Mouse (Mus musculus): ENCODE measurements around the gene Zmiz1. TPM values are rescaled to one million over a fixed set of nuclear protein-coding genes. Genes with fewer than 3 reads are reported as not detected.

The Zmiz1 gene
- total and polyA plus RNA-seq, 3 experiments, result 0.09 to 0.16 TPM; not detected in 1

GRCm38 (mm10) chr14:25609355-25609754 is 150.4 kb downstream of the Zmiz1 start:
- H3K4me1 ChIP-seq (ENCODE audit: insufficient read depth, low read depth, low read length), result no peaks in the 10 kb centered on the region
- ATAC-seq (ENCODE audit: extremely low read depth, insufficient number of reproducible peaks, low FRiP score, poor library complexity, severe bottlenecking), result no peak

GRCm38 (mm10) chr14:25610396-25611158 is 151.6 kb downstream of the Zmiz1 start:
- Histone ChIP-seq H3K9me3 (replicated peaks) (peaks cover 72% of the 10 kb centered on the region), H3K4me3 (ENCODE audit: low read depth, low read length) (no peak overlapping the region), H3K36me3 (replicated peaks) (no peaks in the 10 kb centered on the region), H3K27me3 (ENCODE audit: insufficient read depth, low read length) (no peaks in the 10 kb centered on the region), H3K4me1 (ENCODE audit: insufficient read depth, low read depth, low read length) (no peaks in the 10 kb centered on the region)
- no peak for TF ChIP-seq TAL1 (conservative IDR thresholded peaks at IDR 0.05; ENCODE audit: low read depth, low read length)
- TF ChIP-seq POLR2AphosphoS5 (IDR thresholded peaks at IDR 0.05; ENCODE audit: insufficient replicate concordance, low read depth, low read length), result no peak
- TF ChIP-seq CTCF (IDR thresholded peaks at IDR 0.05; ENCODE audit: low read depth, low read length), result no peak
- TF ChIP-seq GATA1 (IDR thresholded peaks at IDR 0.05; ENCODE audit: borderline replicate concordance, low read length), result no peak
- TF ChIP-seq GATA2 (IDR thresholded peaks at IDR 0.05; ENCODE audit: borderline replicate concordance, low read depth, low read length), result no peak
- no peak for ATAC-seq (ENCODE audit: extremely low read depth, insufficient number of reproducible peaks, low FRiP score, poor library complexity, severe bottlenecking)
- DNase-seq (ENCODE audit: low spot score), result no peak

More at GRCm38 (mm10) chr14:25609355-25609754, 150.4 kb downstream of the Zmiz1 start:
- no peaks in the 10 kb centered on the region for H3K27me3 ChIP-seq (ENCODE audit: insufficient read depth, low read length)
- TF ChIP-seq POLR2AphosphoS5 (IDR thresholded peaks at IDR 0.05; ENCODE audit: insufficient replicate concordance, low read depth, low read length) (no peak), GATA2 (IDR thresholded peaks at IDR 0.05; ENCODE audit: borderline replicate concordance, low read depth, low read length) (no peak), CTCF (IDR thresholded peaks at IDR 0.05; ENCODE audit: low read depth, low read length) (no peak)
- no peaks in the 10 kb centered on the region for H3K36me3 ChIP-seq (replicated peaks)
- H3K9me3 ChIP-seq (replicated peaks), result peaks cover 69% of the 10 kb centered on the region
- H3K4me3 ChIP-seq (ENCODE audit: low read depth, low read length), result no peak overlapping the region
- DNase-seq (ENCODE audit: low spot score), result no peak

- Histone ChIP-seq H3K4me1 (ENCODE audit: insufficient read depth, low read depth, low read length) (no peaks in the 10 kb centered on the region), H3K9me3 (replicated peaks) (peaks cover 72% of the 10 kb centered on the region), H3K36me3 (replicated peaks) (no peaks in the 10 kb centered on the region), H3K4me3 (ENCODE audit: low read depth, low read length) (no peak overlapping the region), H3K27me3 (ENCODE audit: insufficient read depth, low read length) (no peaks in the 10 kb centered on the region; the same call in 1 of the 2 replicates)
- ATAC-seq (ENCODE audit: extremely low read depth, insufficient number of reproducible peaks, low FRiP score, poor library complexity, severe bottlenecking) (no peak), DNase-seq (ENCODE audit: low spot score) (no peak)
- TF ChIP-seq POLR2AphosphoS5 (IDR thresholded peaks at IDR 0.05; ENCODE audit: insufficient replicate concordance, low read depth, low read length), result no peak
- no peak for TF ChIP-seq GATA2 (IDR thresholded peaks at IDR 0.05; ENCODE audit: borderline replicate concordance, low read depth, low read length)
- TF ChIP-seq GATA1 (IDR thresholded peaks at IDR 0.05; ENCODE audit: borderline replicate concordance, low read length), result no peak
- no peak for TF ChIP-seq CTCF (IDR thresholded peaks at IDR 0.05; ENCODE audit: low read depth, low read length)
- no peak for TF ChIP-seq TAL1 (conservative IDR thresholded peaks at IDR 0.05; ENCODE audit: low read depth, low read length)
These were observed 152.2 kb downstream of the Zmiz1 start for GRCm38 (mm10) chr14:25611159-25611697.

GRCm38 (mm10) chr14:25611815-25612698 is 153.1 kb downstream of the Zmiz1 start:
- Histone ChIP-seq H3K4me3 (ENCODE audit: low read depth, low read length) (no peak overlapping the region), H3K27me3 (ENCODE audit: insufficient read depth, low read length) (no peaks in the 10 kb centered on the region; the same call in 1 of the 2 replicates), H3K4me1 (ENCODE audit: insufficient read depth, low read depth, low read length) (no peaks in the 10 kb centered on the region), H3K9me3 (replicated peaks) (peaks cover 72% of the 10 kb centered on the region), H3K36me3 (replicated peaks) (no peaks in the 10 kb centered on the region)
- no peak for TF ChIP-seq POLR2AphosphoS5 (IDR thresholded peaks at IDR 0.05; ENCODE audit: insufficient replicate concordance, low read depth, low read length)
- TF ChIP-seq GATA2 (IDR thresholded peaks at IDR 0.05; ENCODE audit: borderline replicate concordance, low read depth, low read length), result no peak
- TF ChIP-seq CTCF (IDR thresholded peaks at IDR 0.05; ENCODE audit: low read depth, low read length), result no peak
- TF ChIP-seq GATA1 (IDR thresholded peaks at IDR 0.05; ENCODE audit: borderline replicate concordance, low read length), result no peak
- TF ChIP-seq TAL1 (conservative IDR thresholded peaks at IDR 0.05; ENCODE audit: low read depth, low read length), result no peak
- DNase-seq (ENCODE audit: low spot score) (no peak), ATAC-seq (ENCODE audit: extremely low read depth, insufficient number of reproducible peaks, low FRiP score, poor library complexity, severe bottlenecking) (no peak)

- TF ChIP-seq TAL1 (conservative IDR thresholded peaks at IDR 0.05; ENCODE audit: low read depth, low read length), result no peak
- no peaks in the 10 kb centered on the region; the same call in 1 of the 2 replicates for H3K27me3 ChIP-seq (ENCODE audit: insufficient read depth, low read length)
- no peak overlapping the region for H3K4me3 ChIP-seq (ENCODE audit: low read depth, low read length)
- peaks cover 58% of the 10 kb centered on the region for H3K9me3 ChIP-seq (replicated peaks)
- H3K4me1 ChIP-seq (ENCODE audit: insufficient read depth, low read depth, low read length), result no peaks in the 10 kb centered on the region
- DNase-seq (ENCODE audit: low spot score) (no peak), ATAC-seq (ENCODE audit: extremely low read depth, insufficient number of reproducible peaks, low FRiP score, poor library complexity, severe bottlenecking) (no peak)
- no peaks in the 10 kb centered on the region for H3K36me3 ChIP-seq (replicated peaks)
These were observed 155.1 kb downstream of the Zmiz1 start for GRCm38 (mm10) chr14:25613942-25614575.

GRCm38 (mm10) chr14:25614684-25615083 is 155.7 kb downstream of the Zmiz1 start:
- Histone ChIP-seq H3K27me3 (ENCODE audit: insufficient read depth, low read length) (no peaks in the 10 kb centered on the region; the same call in 1 of the 2 replicates), H3K36me3 (replicated peaks) (no peaks in the 10 kb centered on the region), H3K4me3 (ENCODE audit: low read depth, low read length) (no peak overlapping the region), H3K4me1 (ENCODE audit: insufficient read depth, low read depth, low read length) (no peaks in the 10 kb centered on the region), H3K9me3 (replicated peaks) (peaks cover 60% of the 10 kb centered on the region)
- no peak for ATAC-seq (ENCODE audit: extremely low read depth, insufficient number of reproducible peaks, low FRiP score, poor library complexity, severe bottlenecking)
- no peak for DNase-seq (ENCODE audit: low spot score)
- no peak for TF ChIP-seq CTCF (IDR thresholded peaks at IDR 0.05; ENCODE audit: low read depth, low read length)
- TF ChIP-seq GATA2 (IDR thresholded peaks at IDR 0.05; ENCODE audit: borderline replicate concordance, low read depth, low read length), result no peak
- no peak for TF ChIP-seq TAL1 (conservative IDR thresholded peaks at IDR 0.05; ENCODE audit: low read depth, low read length)

All from G1E (cell line).